Mouse (Mus musculus): ENCODE results near the gene Fkbp6.
A peak's percentile ranks its signal among the peaks of the same experiment; 100 is the strongest.
"Not testable (repeated sequence)": the region's sequence is repeated elsewhere in the genome, so short reads cannot be mapped to it uniquely, and the experiment has no call there.

The Fkbp6 gene

GRCm38 (mm10) chr5:135349862-135350261 is at the start of gene Fkbp6:
TSS of gene Fkbp6 (minus strand) at chr5:135350044.
- no peak for DNase-seq (ENCODE audit: low spot score in 2 of 2)

GRCm38 (mm10) chr5:135399382-135399781 is 49.5 kb upstream of the Fkbp6 start:
- DNase-seq (ENCODE audit: low spot score in 2 of 2): no peak

GRCm38 (mm10) chr5:135395826-135396225 is 46.0 kb upstream of the Fkbp6 start:
- DNase-seq (ENCODE audit: low spot score in 2 of 2): peak; percentile 35 to 73

GRCm38 (mm10) chr5:135394004-135394823 is 44.4 kb upstream of the Fkbp6 start, which contains the start of gene Pom121:
TSS of gene Pom121 (minus strand) at chr5:135394546.
- peak; percentile 83 to 93 for DNase-seq (ENCODE audit: low spot score in 2 of 2)

- no peak for DNase-seq (ENCODE audit: low spot score in 2 of 2)
Observed at GRCm38 (mm10) chr5:135383771-135384170, 33.9 kb upstream of the Fkbp6 start.

- no peak for DNase-seq (ENCODE audit: low spot score in 2 of 2)
Observed at GRCm38 (mm10) chr5:135382746-135383145, 32.9 kb upstream of the Fkbp6 start.

GRCm38 (mm10) chr5:135381356-135381925 is 31.6 kb upstream of the Fkbp6 start:
- no peak for DNase-seq (ENCODE audit: low spot score in 2 of 2)

- no peak for DNase-seq (ENCODE audit: low spot score in 2 of 2)
Observed at GRCm38 (mm10) chr5:135380681-135381080, 30.8 kb upstream of the Fkbp6 start.

- DNase-seq (ENCODE audit: low spot score in 2 of 2): no peak
Observed at GRCm38 (mm10) chr5:135376341-135376740, 26.5 kb upstream of the Fkbp6 start.

- no peak for DNase-seq (ENCODE audit: low spot score in 2 of 2)
Observed at GRCm38 (mm10) chr5:135375167-135375566, 25.3 kb upstream of the Fkbp6 start.

- no peak for DNase-seq (ENCODE audit: low spot score in 2 of 2)
Observed at GRCm38 (mm10) chr5:135373601-135374000, 23.8 kb upstream of the Fkbp6 start.

- DNase-seq (ENCODE audit: low spot score in 2 of 2): no peak
Observed at GRCm38 (mm10) chr5:135371195-135371594, 21.4 kb upstream of the Fkbp6 start.

GRCm38 (mm10) chr5:135369787-135370654 is 20.2 kb upstream of the Fkbp6 start, which contains the start of gene Nsun5:
TSS of gene Nsun5 (plus strand) at chr5:135369953.
- peak; percentile 95 to 98 for DNase-seq (ENCODE audit: low spot score in 2 of 2)

- not testable (repeated sequence) for DNase-seq (ENCODE audit: low spot score in 2 of 2)
Observed at GRCm38 (mm10) chr5:135369196-135369595, 19.4 kb upstream of the Fkbp6 start.

- DNase-seq (ENCODE audit: low spot score in 2 of 2): no peak
Observed at GRCm38 (mm10) chr5:135368312-135368711, 18.5 kb upstream of the Fkbp6 start.

GRCm38 (mm10) chr5:135367841-135368240 is 18.0 kb upstream of the Fkbp6 start:
- no peak for DNase-seq (ENCODE audit: low spot score in 2 of 2)

GRCm38 (mm10) chr5:135363540-135363939 is 13.7 kb upstream of the Fkbp6 start:
- peak in 1 of 2 experiments; percentile 66 for DNase-seq (ENCODE audit: low spot score in 2 of 2)

- DNase-seq (ENCODE audit: low spot score in 2 of 2): no peak
Observed at GRCm38 (mm10) chr5:135362572-135362971, 12.7 kb upstream of the Fkbp6 start.

GRCm38 (mm10) chr5:135359772-135360171 is 9.9 kb upstream of the Fkbp6 start:
- no peak for DNase-seq (ENCODE audit: low spot score in 2 of 2)

GRCm38 (mm10) chr5:135357556-135357955 is 7.7 kb upstream of the Fkbp6 start:
- peak; percentile 54 to 87 for DNase-seq (ENCODE audit: low spot score in 2 of 2)

GRCm38 (mm10) chr5:135356090-135356489 is 6.2 kb upstream of the Fkbp6 start:
- DNase-seq (ENCODE audit: low spot score in 2 of 2): no peak

- DNase-seq (ENCODE audit: low spot score in 2 of 2): no peak
Observed at GRCm38 (mm10) chr5:135353564-135353963, 3.7 kb upstream of the Fkbp6 start.

All from spleen, postnatal 4 days (tissue).